Mouse (Mus musculus) thymus, postnatal 14 days (tissue): ENCODE measurements around the gene Inafm1.
"Not testable (repeated sequence)": the region's sequence is repeated elsewhere in the genome, so short reads cannot be mapped to it uniquely, and the experiment has no call there.

Source experiments
- DNase-seq: peaks from one replicate; pipeline ENCODE4 v3.0.0; 2021

The Inafm1 gene

GRCm38 (mm10) chr7:16296766-16297390, 23.5 kb upstream of the Inafm1 start:
- peak; percentile 93 for DNase-seq

GRCm38 (mm10) chr7:16296146-16296545, 22.7 kb upstream of the Inafm1 start:
- peak; percentile 4 for DNase-seq

GRCm38 (mm10) chr7:16295321-16295900, 22.0 kb upstream of the Inafm1 start:
- DNase-seq, result peak; percentile 87

GRCm38 (mm10) chr7:16294837-16295236, 21.4 kb upstream of the Inafm1 start:
- peak; percentile 96 for DNase-seq

GRCm38 (mm10) chr7:16294346-16294745, 20.9 kb upstream of the Inafm1 start:
- peak; percentile 63 for DNase-seq

GRCm38 (mm10) chr7:16287791-16288190, 14.4 kb upstream of the Inafm1 start:
- no peak for DNase-seq

GRCm38 (mm10) chr7:16287016-16287415, 13.6 kb upstream of the Inafm1 start:
- DNase-seq, result no peak

GRCm38 (mm10) chr7:16286026-16286961, 12.9 kb upstream of the Inafm1 start, which contains the start of gene Ccdc9:
Gene Ccdc9, minus strand, starts transcription at chr7:16286795.
- peak; percentile 99 for DNase-seq

- DNase-seq, result peak; percentile 72
Measured at GRCm38 (mm10) chr7:16285450-16286025, 12.1 kb upstream of the Inafm1 start.

GRCm38 (mm10) chr7:16284904-16285303, 11.5 kb upstream of the Inafm1 start:
- DNase-seq, result no peak

GRCm38 (mm10) chr7:16284001-16284400, 10.6 kb upstream of the Inafm1 start:
- no peak for DNase-seq

- no peak for DNase-seq
Measured at GRCm38 (mm10) chr7:16282334-16282733, 8.9 kb upstream of the Inafm1 start.

GRCm38 (mm10) chr7:16280721-16281120, 7.3 kb upstream of the Inafm1 start:
- DNase-seq, result no peak

GRCm38 (mm10) chr7:16274922-16275890, 1.8 kb upstream of the Inafm1 start:
- DNase-seq, result no peak

- DNase-seq, result peak; percentile 88
Measured at GRCm38 (mm10) chr7:16273766-16274140, 336 bp upstream of the Inafm1 start.

- peak; percentile 68 for DNase-seq
Measured at GRCm38 (mm10) chr7:16272681-16273080, 736 bp downstream of the Inafm1 start.

- DNase-seq, result no peak
Measured at GRCm38 (mm10) chr7:16271139-16271538, 2.3 kb downstream of the Inafm1 start.

GRCm38 (mm10) chr7:16266593-16266992, 6.8 kb downstream of the Inafm1 start:
- DNase-seq, result not testable (repeated sequence)

- DNase-seq, result no peak
Measured at GRCm38 (mm10) chr7:16265856-16266255, 7.6 kb downstream of the Inafm1 start.

- DNase-seq, result no peak
Measured at GRCm38 (mm10) chr7:16263843-16264242, 9.6 kb downstream of the Inafm1 start.

- peak; percentile 84 for DNase-seq
Measured at GRCm38 (mm10) chr7:16263015-16263787, 10.2 kb downstream of the Inafm1 start.
